Mouse (Mus musculus) brain, embryonic 18.5 days (tissue): ENCODE measurements around the gene Oaz1.

ENCODE experiments used
- DNase-seq: peaks from one replicate; pipeline ENCODE4 v3.0.0-alpha.2; 2012; ENCODE audit warnings: low read depth, low spot score

Oaz1 gene

DNA sequence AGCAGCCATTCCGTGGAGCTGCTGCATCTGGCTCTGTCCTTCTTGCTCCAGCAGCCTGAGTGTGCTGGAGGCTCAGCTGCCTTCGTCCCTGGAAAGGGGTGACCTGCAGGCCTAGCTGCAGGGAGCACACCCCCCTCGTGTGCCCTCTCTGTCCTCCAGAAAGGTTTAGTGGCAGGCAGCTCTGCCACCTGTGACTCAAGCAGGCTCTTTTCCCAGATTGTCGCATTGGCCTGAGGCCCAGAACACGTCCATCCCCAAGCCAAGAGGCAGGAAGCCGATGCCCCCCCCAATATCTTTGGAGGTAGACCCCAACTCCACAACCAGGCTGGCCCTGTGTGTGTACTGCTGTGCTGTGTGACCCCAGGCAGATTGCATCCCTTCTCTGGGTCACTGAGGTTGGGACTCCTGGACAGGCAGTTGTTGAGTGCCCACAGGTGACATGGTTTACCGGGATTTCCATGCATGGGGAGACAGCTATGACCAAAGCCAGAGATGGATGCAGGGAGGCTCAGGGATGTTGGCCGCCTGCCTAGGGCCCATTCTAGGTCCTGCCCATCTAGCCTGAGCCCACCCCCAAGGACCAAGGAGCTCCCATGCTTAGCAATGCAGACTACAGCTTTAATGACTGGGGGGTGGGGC, 18.7 kb downstream of the Oaz1 start:
- DNase-seq: no peak

- no peak for DNase-seq
Measured at GRCm38 (mm10) chr10:80845732-80846131, 19.3 kb downstream of the Oaz1 start.

GRCm38 (mm10) chr10:80848571-80848970, 22.1 kb downstream of the Oaz1 start:
- no peak for DNase-seq

- peak; percentile 87 for DNase-seq
Measured at GRCm38 (mm10) chr10:80854913-80855748, 28.7 kb downstream of the Oaz1 start, which contains the start of the genes Lsm7 and Sppl2b. Gene Lsm7 (minus strand): TSS chr10:80855209. Gene Sppl2b (plus strand): TSS chr10:80855275.

- no peak for DNase-seq
Measured at GRCm38 (mm10) chr10:80855749-80856073, 29.3 kb downstream of the Oaz1 start.

DNA sequence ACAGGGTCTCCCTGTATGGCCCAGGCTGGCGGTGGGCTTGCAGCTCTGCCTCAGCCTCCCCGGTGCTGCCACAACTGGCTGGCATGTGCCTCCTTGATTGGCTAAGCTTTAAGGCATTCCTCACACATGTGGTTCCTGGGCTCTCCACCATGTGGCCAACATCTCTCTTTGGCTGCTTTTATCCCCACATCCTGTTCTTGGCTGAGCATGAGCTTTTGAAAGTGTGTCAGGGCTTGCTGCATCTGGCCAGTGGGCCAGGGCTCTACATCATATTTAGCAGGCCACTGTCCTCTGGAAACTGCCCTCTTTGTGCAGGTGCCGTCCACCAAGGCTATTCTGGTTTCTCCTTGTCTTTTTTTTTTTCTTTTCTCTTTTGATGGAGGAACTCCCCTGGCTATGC, 29.8 kb downstream of the Oaz1 start:
- no peak for DNase-seq

GRCm38 (mm10) chr10:80856908-80857307, 30.5 kb downstream of the Oaz1 start:
- DNase-seq: no peak

- DNase-seq: no peak
Measured at GRCm38 (mm10) chr10:80857386-80857785, 30.9 kb downstream of the Oaz1 start.

- no peak for DNase-seq
Measured at GRCm38 (mm10) chr10:80857848-80858247, 31.4 kb downstream of the Oaz1 start.

GRCm38 (mm10) chr10:80858350-80858935, 32.0 kb downstream of the Oaz1 start:
- no peak for DNase-seq

DNA sequence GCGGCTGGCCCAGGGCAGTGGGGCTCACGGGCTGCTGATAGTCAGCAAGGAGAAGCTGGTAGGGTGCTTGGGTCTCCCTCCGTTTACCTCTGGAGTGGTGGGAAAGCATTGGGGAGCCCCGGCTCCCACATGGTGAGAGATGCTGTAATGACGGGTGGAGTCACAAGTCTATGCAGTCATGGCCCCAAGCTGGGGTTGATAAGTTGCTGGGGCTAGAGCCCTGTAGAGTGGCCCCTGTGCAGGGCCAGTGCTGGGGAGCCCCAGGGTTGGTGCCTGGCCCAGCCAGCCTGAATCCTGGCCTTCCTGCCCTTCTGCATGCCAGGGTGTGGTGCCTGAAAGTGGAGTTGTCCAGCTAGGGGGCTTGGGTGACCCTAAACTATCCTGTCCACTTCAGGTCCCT, 35.8 kb downstream of the Oaz1 start:
- no peak for DNase-seq

- DNase-seq: no peak
Measured at GRCm38 (mm10) chr10:80864446-80864845, 38.0 kb downstream of the Oaz1 start.

GRCm38 (mm10) chr10:80870993-80871392, 44.5 kb downstream of the Oaz1 start:
- DNase-seq: no peak

DNA sequence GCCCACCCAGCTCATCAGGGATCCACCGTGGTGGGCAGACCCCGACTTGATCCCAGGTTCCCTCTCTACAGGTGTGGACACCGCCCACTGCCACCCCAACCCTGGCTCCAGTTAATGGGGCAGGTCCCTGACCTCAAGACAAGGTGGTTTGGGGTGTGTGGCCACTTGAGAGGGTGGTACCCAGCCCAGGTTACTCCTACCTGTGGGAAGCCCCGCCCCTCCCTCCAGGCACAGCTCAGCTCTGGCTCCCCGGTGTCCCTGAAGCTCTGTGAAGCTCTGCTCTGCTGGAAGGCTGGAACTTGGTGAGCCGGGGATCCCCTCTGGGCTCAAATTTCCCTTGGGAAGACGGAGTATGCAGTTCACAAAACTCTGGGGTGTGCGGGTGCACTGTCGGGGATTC, 45.1 kb downstream of the Oaz1 start, which contains the start of gene Tmprss9:
Gene Tmprss9, plus strand, starts transcription at position 268 of the 400 bp plus-strand sequence.
- no peak for DNase-seq

DNA sequence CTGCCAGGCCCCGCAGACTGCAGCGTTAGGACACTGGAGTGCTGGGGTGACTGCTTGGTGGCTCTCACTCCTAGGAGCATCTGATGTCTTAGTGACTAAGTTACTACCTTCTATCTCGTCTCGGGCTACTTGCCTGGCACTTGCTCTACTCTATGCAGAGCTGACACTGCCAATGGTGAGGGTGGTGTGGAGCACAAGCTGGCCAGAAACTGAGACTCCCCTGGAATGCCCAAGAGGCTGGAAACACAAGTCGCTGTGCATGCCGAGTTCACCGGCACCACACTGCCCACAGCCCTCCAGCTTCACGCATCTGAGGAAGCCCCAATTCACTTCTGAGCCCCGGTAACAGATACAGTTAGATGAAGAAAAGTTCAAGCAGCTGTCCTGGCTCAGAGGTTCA, 47.6 kb downstream of the Oaz1 start:
- DNase-seq: no peak

- DNase-seq: no peak
Measured at GRCm38 (mm10) chr10:80876028-80876427, 49.6 kb downstream of the Oaz1 start.

- DNase-seq: no peak
Measured at GRCm38 (mm10) chr10:80876594-80876993, 50.1 kb downstream of the Oaz1 start.
